Comparison of ENCODE assay signal across 8 mouse cellular contexts in genomic region chr9:4309351-4310085, GRCm38 (mm10). TPM values are rescaled to one million over a fixed set of nuclear protein-coding genes. Genes with fewer than 3 reads are reported as not detected.
DNase-seq lines count a peak whose midpoint lies in the region; ATAC-seq lines count a peak whose summit lies in the region.

Gene Aasdhppt (minus strand): TSS chr9:4309471.
Gene Kbtbd3 (plus strand): TSS chr9:4309833.

- peak; percentile 99 for DNase-seq in B cell, adult 2 months
- DNase-seq in brain, adult 2 months (ENCODE audit: low read depth, low spot score): peak; percentile 100
- DNase-seq in heart, embryonic 10.5 days (ENCODE audit: low spot score): peak; percentile 100
- peak; percentile 99 for DNase-seq in liver
- peak; percentile 95 to 96 for DNase-seq in spleen, postnatal 4 days (ENCODE audit: low spot score in 2 of 2)

- under 1% methylated on average over 53 of the region's 53 CpGs for whole genome bisulfite sequencing in heart, embryonic 10.5 days
- under 1% methylated on average over 53 of the region's 53 CpGs for whole genome bisulfite sequencing in kidney, embryonic 15.5 days

- H3K4me1 ChIP-seq in heart, embryonic 10.5 days: peaks cover 12% of the 10 kb centered on the region
- H3K4me1 ChIP-seq in kidney, embryonic 15.5 days: peaks cover 10% of the 10 kb centered on the region

- H3K36me3 ChIP-seq in heart, embryonic 10.5 days: no peaks in the 10 kb centered on the region
- H3K36me3 ChIP-seq in kidney, embryonic 15.5 days: 0 out of 2 replicates have a peak, but pooled peaks cover 2% of the 10 kb centered on the region

- no peaks in the 10 kb centered on the region for H3K9me3 ChIP-seq in heart, embryonic 10.5 days
- no peaks in the 10 kb centered on the region for H3K9me3 ChIP-seq in kidney, embryonic 15.5 days (replicated peaks)

- H3K9ac ChIP-seq in kidney, embryonic 15.5 days: peak within 1 kb of the TSS; percentile 75

- H3K4me3 ChIP-seq in heart, embryonic 10.5 days: peak within 1 kb of the TSS; percentile 77
- peak within 1 kb of the TSS; percentile 76 for H3K4me3 ChIP-seq in kidney, embryonic 15.5 days (replicated peaks)

- no peaks in the 10 kb centered on the region for H3K27me3 ChIP-seq in heart, embryonic 10.5 days (ENCODE audit: insufficient read depth, poor library complexity, severe bottlenecking)
- H3K27me3 ChIP-seq in kidney, embryonic 15.5 days: no peaks in the 10 kb centered on the region

- peak; percentile 93 for ATAC-seq in erythroblast, adult 5-6 weeks (replicated peaks; ENCODE audit: low FRiP score, poor library complexity, severe bottlenecking)
- ATAC-seq in kidney, embryonic 15.5 days (replicated peaks; ENCODE audit: low FRiP score): peak; percentile 99
- peak; percentile 93 for ATAC-seq in monocyte, adult 5-6 weeks (replicated peaks; ENCODE audit: insufficient number of reproducible peaks, low FRiP score, low TSS enrichment, poor library complexity, severe bottlenecking)

- peak within 1 kb of the TSS; percentile 71 for H3K4me2 ChIP-seq in kidney, embryonic 15.5 days

- H3K27ac ChIP-seq in heart, embryonic 10.5 days: peak within 1 kb of the TSS; percentile 95
- peak within 1 kb of the TSS; percentile 93 for H3K27ac ChIP-seq in kidney, embryonic 15.5 days

RNA-seq across cellular contexts. Expression of gene Aasdhppt, which starts in this region (rescaled TPM):
- 15.7 and 22.7 TPM in 2 replicates for total RNA-seq in erythroblast, adult 5-6 weeks (2015; ENCODE audit: low replicate concordance)
- total RNA-seq in erythroblast, adult 5-6 weeks (2017; ENCODE audit: low replicate concordance): 3.8 and 7.0 TPM in 2 replicates
- polyA plus RNA-seq in heart, embryonic 10.5 days (2016; fragmentation: Nextera tagmentation; extraction: Ambion mirVana): 29.5 and 31.5 TPM in 2 replicates
- polyA plus RNA-seq in kidney, embryonic 15.5 days (2015; fragmentation: Nextera tagmentation; extraction: Ambion mirVana): 33.7 and 38.7 TPM in 2 replicates
- 8.2 to 14.9 TPM (median 11.2 TPM) in 3 replicates for total RNA-seq in monocyte, adult 5-6 weeks (2017)

RNA-seq across cellular contexts. Expression of gene Kbtbd3, which starts in this region (rescaled TPM):
- 0.42 TPM in 1 of 2 replicates, not detected in the other for total RNA-seq in erythroblast, adult 5-6 weeks (2015; ENCODE audit: low replicate concordance)
- total RNA-seq in erythroblast, adult 5-6 weeks (2017; ENCODE audit: low replicate concordance): 0.09 and 2.5 TPM in 2 replicates
- 6.0 and 6.3 TPM in 2 replicates for polyA plus RNA-seq in heart, embryonic 10.5 days (2016; fragmentation: Nextera tagmentation; extraction: Ambion mirVana)
- 6.7 and 7.0 TPM in 2 replicates for polyA plus RNA-seq in kidney, embryonic 15.5 days (2015; fragmentation: Nextera tagmentation; extraction: Ambion mirVana)
- 4.4 to 5.4 TPM (median 5.2 TPM) in 3 replicates for total RNA-seq in monocyte, adult 5-6 weeks (2017)

Comparison
In these comparisons a context has a peak if more than half of its experiments do, and no peak if none do; other contexts are left out.
1. Peak in every context shown above with its lines: DNase-seq, ATAC-seq, H3K4me3 ChIP-seq and H3K27ac ChIP-seq.